Mouse (Mus musculus) embryonic facial prominence, embryonic 11.5 days (tissue): Measurements from ENCODE around the gene Gm21891. TPM values are rescaled to one million over a fixed set of nuclear protein-coding genes. Genes with fewer than 3 reads are reported as not detected.
"Not testable (repeated sequence)": the region's sequence is repeated elsewhere in the genome, so short reads cannot be mapped to it uniquely, and the experiment has no call there.

Source experiments
- ATAC-seq: fragments of 200-750 bp; cut with Nextera tagmentation; replicated peaks from 2 replicates; pipeline ENCODE4 v1.8.0; 2017; ENCODE audit warnings: low read depth; ENCODE audit not compliant: insufficient number of reproducible peaks, low FRiP score, low TSS enrichment
- DNase-seq: peaks from one replicate; pipeline ENCODE4 v3.0.0-alpha.2; 2015; ENCODE audit warnings: low spot score
- H3K27ac ChIP-seq: fragments of 300-500 bp; sonication (generic); replicated peaks from 2 replicates; pipeline ENCODE4 v1.5.1; 2014; ENCODE audit warnings: mild to moderate bottlenecking, low read depth, low read length, control low read depth
- H3K27me3 ChIP-seq: fragments of 300-500 bp; sonication (generic); 2 replicates; pipeline ENCODE4 v1.6.1; 2014; ENCODE audit warnings: mild to moderate bottlenecking, low read length, moderate library complexity, mixed read lengths; ENCODE audit not compliant: control insufficient read depth, insufficient read depth
- H3K36me3 ChIP-seq: fragments of 300-500 bp; sonication (generic); replicated peaks from 2 replicates; pipeline ENCODE4 v1.6.1; 2014; ENCODE audit warnings: low read depth, mild to moderate bottlenecking, low read length, moderate library complexity, mixed read lengths; ENCODE audit not compliant: control insufficient read depth, insufficient read depth
- H3K4me1 ChIP-seq: fragments of 300-500 bp; sonication (generic); 2 replicates; pipeline ENCODE4 v1.6.1; 2014; ENCODE audit warnings: low read length, mixed read lengths; ENCODE audit not compliant: control insufficient read depth, insufficient read depth
- H3K4me2 ChIP-seq: fragments of 300-500 bp; sonication (generic); 2 replicates; pipeline ENCODE4 v1.6.1; 2014; ENCODE audit warnings: low read depth, mild to moderate bottlenecking, control low read depth, low read length, moderate library complexity
- H3K4me3 ChIP-seq: fragments of 300-500 bp; sonication (generic); 2 replicates; pipeline ENCODE4 v1.5.1; 2014; ENCODE audit warnings: low read depth, low read length, control low read depth
- H3K9ac ChIP-seq: fragments of 300-500 bp; sonication (generic); replicated peaks from 2 replicates; pipeline ENCODE4 v1.6.1; 2014; ENCODE audit warnings: mild to moderate bottlenecking, control low read depth, low read length
- H3K9me3 ChIP-seq: fragments of 300-500 bp; sonication (generic); replicated peaks from 2 replicates; pipeline ENCODE4 v1.6.1; 2016; ENCODE audit warnings: mild to moderate bottlenecking, low read length, inconsistent platforms, mixed read lengths; ENCODE audit not compliant: control insufficient read depth
- WGBS: fragments of 180-500 bp; shearing (Covaris S2); extraction: QIAGEN DNeasy Blood & Tissue Kit; methylation state at CpG from one replicate; pipeline ENCODE4 v1.1.7; 2014; 5-methylcytosine and 5-hydroxymethylcytosine counted together
- polyA plus RNA-seq: library from polyadenylated mRNA; unstranded; fragments of >200 nt; fragmentation: Nextera tagmentation; extraction: Ambion mirVana; gene quantifications from 2 replicates; pipeline ENCODE4 v1.2.1, GENCODE M21; 2014

The Gm21891 gene
- not detected in 2 replicates for polyA plus RNA-seq

DNA sequence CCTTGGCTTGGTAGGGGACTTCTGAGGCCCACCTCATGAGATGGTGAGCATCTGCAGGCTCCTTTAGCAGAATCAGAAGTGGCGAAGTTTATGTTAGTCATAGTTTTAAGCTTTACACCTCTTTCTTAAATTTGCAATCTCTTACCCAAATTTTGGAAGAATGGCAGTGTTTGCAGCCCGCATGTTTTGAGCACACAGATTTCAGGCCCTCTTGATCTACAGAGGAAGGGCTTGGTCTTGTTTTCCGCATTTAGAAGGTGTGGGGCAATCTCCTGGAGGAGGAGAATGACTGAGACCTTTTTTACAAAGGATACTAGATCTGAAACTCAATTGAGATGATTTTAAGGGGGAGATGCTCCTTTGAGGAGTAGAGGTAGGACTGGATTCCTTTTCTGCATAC, at the start of gene Gm21891:
Gene Gm21891, minus strand, starts transcription at position 101 of the 400 bp plus-strand sequence.
- WGBS = no CpG with 5 or more reads among the region's 3 CpGs
- not testable (repeated sequence) for ATAC-seq, H3K9ac ChIP-seq

DNA sequence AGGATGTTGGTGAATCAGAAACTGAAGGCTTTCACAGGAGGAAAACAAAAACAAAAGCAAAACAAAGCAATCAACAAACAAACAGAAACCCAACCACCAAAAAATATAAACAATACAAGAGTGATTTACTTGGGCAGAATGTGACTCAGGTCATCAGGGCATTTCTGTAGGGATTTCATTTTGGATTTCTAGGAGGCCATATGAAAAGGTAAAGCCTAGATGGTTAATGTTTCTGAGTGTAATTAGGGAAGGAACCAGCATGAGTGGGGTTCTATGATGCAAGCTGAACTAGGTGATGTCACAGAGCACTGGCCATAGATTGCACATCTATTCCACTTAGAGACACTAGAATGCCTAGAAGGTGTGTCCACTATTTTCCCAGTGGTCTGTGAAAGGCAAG, 28.4 kb upstream of the Gm21891 start, which contains the start of gene Gm21425:
Gene Gm21425, plus strand, starts transcription at position 301 of the 400 bp plus-strand sequence.
- H3K36me3 ChIP-seq, ATAC-seq, H3K4me1 ChIP-seq, DNase-seq, H3K4me2 ChIP-seq, H3K9ac ChIP-seq, H3K27me3 ChIP-seq, H3K9me3 ChIP-seq, H3K27ac ChIP-seq, H3K4me3 ChIP-seq: not testable (repeated sequence)

More for the DNA sequence above, at the start of gene Gm21891:
- H3K36me3 ChIP-seq, H3K4me2 ChIP-seq, H3K27me3 ChIP-seq, DNase-seq, H3K27ac ChIP-seq, H3K4me1 ChIP-seq, H3K4me3 ChIP-seq, H3K9me3 ChIP-seq: not testable (repeated sequence)

Other genes starting within 250 kb of the Gm21891 start
- not detected in 2 replicates for gene Gm20807, start 90.6 kb downstream of the Gm21891 start, polyA plus RNA-seq
- not detected in 2 replicates for gene Gm21425, start 28.5 kb upstream of the Gm21891 start, polyA plus RNA-seq
- not detected in 2 replicates for gene Gm21828, start 90.4 kb upstream of the Gm21891 start, polyA plus RNA-seq
- not detected in 2 replicates for gene Gm21440, start 118.9 kb upstream of the Gm21891 start, polyA plus RNA-seq
- gene Gm21454, start 119.0 kb upstream of the Gm21891 start, polyA plus RNA-seq = not detected in 2 replicates
- not detected in 2 replicates for gene Gm21725, start 215.6 kb upstream of the Gm21891 start, polyA plus RNA-seq